Mouse (Mus musculus) forebrain, embryonic 16.5 days (tissue): ENCODE data around the gene Primpol. TPM values are rescaled to one million over a fixed set of nuclear protein-coding genes. Genes with fewer than 3 reads are reported as not detected.

ENCODE experiments used
- ATAC-seq: fragments of 200-750 bp; cut with Nextera tagmentation; 2 replicates; pipeline ENCODE4 v1.8.0; 2017; ENCODE audit warnings: mild to moderate bottlenecking, moderate library complexity
- H3K27ac ChIP-seq: fragments of 300-500 bp; sonication (generic); 2 replicates; pipeline ENCODE4 v1.5.1; 2014; ENCODE audit warnings: low read length, control low read depth
- H3K27me3 ChIP-seq: fragments of 300-500 bp; sonication (generic); replicated peaks from 2 replicates; pipeline ENCODE4 v1.6.1; 2014; ENCODE audit warnings: low read length; ENCODE audit not compliant: control insufficient read depth, insufficient read depth
- H3K36me3 ChIP-seq: fragments of 300-500 bp; sonication (generic); 2 replicates; pipeline ENCODE4 v1.6.1; 2014; ENCODE audit not compliant: control insufficient read depth, insufficient read depth
- H3K4me1 ChIP-seq: fragments of 300-500 bp; sonication (generic); replicated peaks from 2 replicates; pipeline ENCODE4 v1.6.1; 2014; ENCODE audit warnings: low read length; ENCODE audit not compliant: control insufficient read depth, insufficient read depth
- H3K4me2 ChIP-seq: fragments of 300-500 bp; sonication (generic); 2 replicates; pipeline ENCODE4 v1.6.1; 2014; ENCODE audit warnings: mild to moderate bottlenecking, low read length, control low read depth
- H3K4me3 ChIP-seq: fragments of 300-500 bp; sonication (generic); replicated peaks from 2 replicates; pipeline ENCODE4 v1.5.1; 2014; ENCODE audit warnings: mild to moderate bottlenecking, low read length, control low read depth
- H3K9ac ChIP-seq: fragments of 300-500 bp; sonication (generic); replicated peaks from 2 replicates; pipeline ENCODE4 v1.6.1; 2014; ENCODE audit warnings: low read depth, low read length, control low read depth
- H3K9me3 ChIP-seq: fragments of 300-500 bp; sonication (generic); 2 replicates; pipeline ENCODE4 v1.6.1; 2016; ENCODE audit warnings: low read length; ENCODE audit not compliant: control insufficient read depth
- WGBS: fragments of 180-500 bp; shearing (Covaris S2); extraction: QIAGEN DNeasy Blood & Tissue Kit; methylation state at CpG from one replicate; pipeline ENCODE4 v1.1.7; 2014; 5-methylcytosine and 5-hydroxymethylcytosine counted together
- polyA plus RNA-seq: library from polyadenylated mRNA; unstranded; fragments of >200 nt; fragmentation: Nextera tagmentation; extraction: Ambion mirVana; gene quantifications from 2 replicates; pipeline ENCODE4 v1.2.1, GENCODE M21; 2015

The Primpol gene
- polyA plus RNA-seq, 1 experiment from 2014 or later: 12.6 TPM

- no peak for ATAC-seq
- 94% methylated on average over 1 of the region's 1 CpGs for WGBS
Observed at GRCm38 (mm10) chr8:46628645-46629044, 11.6 kb upstream of the Primpol start.

GRCm38 (mm10) chr8:46627881-46628280 lies 10.9 kb upstream of the Primpol start:
- Histone ChIP-seq H3K4me1 (0 out of 2 replicates have a peak, but pooled peaks cover 2% of the 10 kb centered on the region), H3K9ac (no peak overlapping the region), H3K27ac (no peak overlapping the region), H3K27me3 (no peaks in the 10 kb centered on the region), H3K4me3 (no peak overlapping the region), H3K36me3 (peaks cover 20% of the 10 kb centered on the region), H3K9me3 (no peaks in the 10 kb centered on the region), H3K4me2 (no peak overlapping the region)
- ATAC-seq: no peak
- 81% methylated on average over 7 of the region's 7 CpGs for WGBS

More at GRCm38 (mm10) chr8:46628645-46629044, 11.6 kb upstream of the Primpol start:
- Histone ChIP-seq H3K4me1 (0 out of 2 replicates have a peak, but pooled peaks cover 2% of the 10 kb centered on the region), H3K9ac (no peak overlapping the region), H3K9me3 (no peaks in the 10 kb centered on the region), H3K27me3 (no peaks in the 10 kb centered on the region), H3K36me3 (peaks cover 25% of the 10 kb centered on the region), H3K4me2 (no peak overlapping the region), H3K27ac (no peak overlapping the region), H3K4me3 (no peak overlapping the region)

- no peak for ATAC-seq
- WGBS: 98% methylated on average over 5 of the region's 5 CpGs
Observed at GRCm38 (mm10) chr8:46626642-46627041, 9.6 kb upstream of the Primpol start.

GRCm38 (mm10) chr8:46625166-46625565 lies 8.2 kb upstream of the Primpol start:
- WGBS: 72% methylated on average over 1 of the region's 1 CpGs

More at GRCm38 (mm10) chr8:46626642-46627041, 9.6 kb upstream of the Primpol start:
- H3K27me3 ChIP-seq: no peaks in the 10 kb centered on the region
- H3K4me3 ChIP-seq: no peak overlapping the region
- peaks cover 12% of the 10 kb centered on the region for H3K36me3 ChIP-seq
- no peaks in the 10 kb centered on the region for H3K9me3 ChIP-seq
- H3K4me1 ChIP-seq: 0 out of 2 replicates have a peak, but pooled peaks cover 2% of the 10 kb centered on the region
- no peak overlapping the region for H3K27ac ChIP-seq
- H3K9ac ChIP-seq: no peak overlapping the region
- no peak overlapping the region for H3K4me2 ChIP-seq

GRCm38 (mm10) chr8:46622446-46623270 lies 5.6 kb upstream of the Primpol start:
- Histone ChIP-seq H3K9ac (no peak overlapping the region), H3K27me3 (no peaks in the 10 kb centered on the region), H3K4me1 (peaks cover 18% of the 10 kb centered on the region), H3K36me3 (no peaks in the 10 kb centered on the region), H3K4me2 (no peak overlapping the region), H3K4me3 (no peak overlapping the region), H3K9me3 (no peaks in the 10 kb centered on the region), H3K27ac (no peak overlapping the region)
- no peak for ATAC-seq
- WGBS: 71% methylated on average over 9 of the region's 9 CpGs

More at GRCm38 (mm10) chr8:46625166-46625565, 8.2 kb upstream of the Primpol start:
- Histone ChIP-seq H3K4me3 (no peak overlapping the region), H3K36me3 (peaks cover 4% of the 10 kb centered on the region; the same call in 1 of the 2 replicates), H3K4me1 (0 out of 2 replicates have a peak, but pooled peaks cover 2% of the 10 kb centered on the region), H3K4me2 (no peak overlapping the region), H3K9ac (no peak overlapping the region), H3K9me3 (no peaks in the 10 kb centered on the region), H3K27ac (no peak overlapping the region), H3K27me3 (no peaks in the 10 kb centered on the region)
- no peak for ATAC-seq

GRCm38 (mm10) chr8:46618639-46619320 lies 1.8 kb upstream of the Primpol start:
- peak overlapping the region; percentile 97 for H3K9ac ChIP-seq
- H3K36me3 ChIP-seq: no peaks in the 10 kb centered on the region
- H3K27ac ChIP-seq: no peak overlapping the region
- no peaks in the 10 kb centered on the region for H3K9me3 ChIP-seq
- WGBS: 1% methylated on average over 10 of the region's 10 CpGs
- H3K4me3 ChIP-seq: peak overlapping the region; percentile 93
- no peak for ATAC-seq
- H3K4me2 ChIP-seq: peak overlapping the region; percentile 67
- H3K4me1 ChIP-seq: peaks cover 19% of the 10 kb centered on the region
- no peaks in the 10 kb centered on the region for H3K27me3 ChIP-seq

GRCm38 (mm10) chr8:46617690-46618620 lies 943 bp upstream of the Primpol start:
- peak overlapping the region; percentile 97 for H3K27ac ChIP-seq
- ATAC-seq: peak; percentile 53
- under 1% methylated on average over 38 of the region's 38 CpGs for WGBS
- peak overlapping the region; percentile 67 for H3K4me2 ChIP-seq
- no peaks in the 10 kb centered on the region for H3K36me3 ChIP-seq
- no peaks in the 10 kb centered on the region for H3K9me3 ChIP-seq
- no peaks in the 10 kb centered on the region for H3K27me3 ChIP-seq
- peak overlapping the region; percentile 97 for H3K9ac ChIP-seq
- H3K4me3 ChIP-seq: peak overlapping the region; percentile 93
- H3K4me1 ChIP-seq: peaks cover 19% of the 10 kb centered on the region

- Histone ChIP-seq H3K4me2 (no peak overlapping the region), H3K36me3 (no peaks in the 10 kb centered on the region), H3K9me3 (no peaks in the 10 kb centered on the region), H3K4me3 (no peak overlapping the region), H3K27ac (no peak overlapping the region), H3K9ac (no peak overlapping the region), H3K27me3 (no peaks in the 10 kb centered on the region), H3K4me1 (peaks cover 19% of the 10 kb centered on the region)
- 91% methylated on average over 8 of the region's 8 CpGs for WGBS
- no peak for ATAC-seq
Observed at GRCm38 (mm10) chr8:46615936-46616335, 1.1 kb downstream of the Primpol start.
